Mouse (Mus musculus): Measurements from ENCODE around the gene Slc35b2. TPM values are rescaled to one million over a fixed set of nuclear protein-coding genes. Genes with fewer than 3 reads are reported as not detected.

Gene Slc35b2
- polyA plus RNA-seq, 1 experiment, result 78.2 TPM

- 16% methylated on average over 24 of the region's 24 CpGs for WGBS
- no peak for DNase-seq (ENCODE audit: low read depth, low spot score)
These were observed 19.4 kb upstream of the Slc35b2 start for GRCm38 (mm10) chr17:45544001-45544872.

GRCm38 (mm10) chr17:45544873-45545277 is 18.8 kb upstream of the Slc35b2 start:
- 21% methylated on average over 46 of the region's 46 CpGs for WGBS
- no peak for DNase-seq (ENCODE audit: low read depth, low spot score)

GRCm38 (mm10) chr17:45545278-45545961 is 18.3 kb upstream of the Slc35b2 start:
- 19% methylated on average over 74 of the region's 74 CpGs for WGBS
- DNase-seq (ENCODE audit: low read depth, low spot score), result no peak

- 80% methylated on average over 16 of the region's 16 CpGs for WGBS
- no peak for DNase-seq (ENCODE audit: low read depth, low spot score)
These were observed 16.7 kb upstream of the Slc35b2 start for GRCm38 (mm10) chr17:45546941-45547340.

GRCm38 (mm10) chr17:45547461-45548190 is 16.0 kb upstream of the Slc35b2 start:
- DNase-seq (ENCODE audit: low read depth, low spot score), result no peak
- WGBS, result 65% methylated on average over 5 of the region's 5 CpGs

- 5% methylated on average over 61 of the region's 68 CpGs for WGBS
- no peak for DNase-seq (ENCODE audit: low read depth, low spot score)
These were observed 14.8 kb upstream of the Slc35b2 start for GRCm38 (mm10) chr17:45548541-45549512.

GRCm38 (mm10) chr17:45549617-45550181 is 14.0 kb upstream of the Slc35b2 start, which contains the start of gene Tmem151b:
Gene Tmem151b (minus strand): TSS chr17:45549677.
- no peak for DNase-seq (ENCODE audit: low read depth, low spot score)

GRCm38 (mm10) chr17:45550253-45550652 is 13.4 kb upstream of the Slc35b2 start:
- DNase-seq (ENCODE audit: low read depth, low spot score), result no peak
- WGBS, result 16% methylated on average over 5 of the region's 5 CpGs

More at GRCm38 (mm10) chr17:45549617-45550181, 14.0 kb upstream of the Slc35b2 start, which contains the start of gene Tmem151b:
- WGBS, result 3% methylated on average over 29 of the region's 29 CpGs

GRCm38 (mm10) chr17:45551249-45551796 is 12.4 kb upstream of the Slc35b2 start:
- no peak for DNase-seq (ENCODE audit: low read depth, low spot score)
- 70% methylated on average over 7 of the region's 7 CpGs for WGBS

GRCm38 (mm10) chr17:45551816-45552451 is 11.7 kb upstream of the Slc35b2 start:
- no peak for DNase-seq (ENCODE audit: low read depth, low spot score)
- 7% methylated on average over 8 of the region's 8 CpGs for WGBS

- WGBS, result 82% methylated on average over 3 of the region's 3 CpGs
- no peak for DNase-seq (ENCODE audit: low read depth, low spot score)
These were observed 10.6 kb upstream of the Slc35b2 start for GRCm38 (mm10) chr17:45553065-45553464.

GRCm38 (mm10) chr17:45554420-45554819 is 9.3 kb upstream of the Slc35b2 start:
- WGBS, result 33% methylated on average over 1 of the region's 1 CpGs
- no peak for DNase-seq (ENCODE audit: low read depth, low spot score)

- DNase-seq (ENCODE audit: low read depth, low spot score), result no peak
- WGBS, result under 1% methylated on average over 45 of the region's 45 CpGs
These were observed 8.1 kb upstream of the Slc35b2 start, which contains the start of gene Nfkbie for GRCm38 (mm10) chr17:45555452-45556106. Gene Nfkbie (plus strand): TSS chr17:45555703.

- no peak for DNase-seq (ENCODE audit: low read depth, low spot score)
- WGBS, result 3% methylated on average over 14 of the region's 14 CpGs
These were observed 7.6 kb upstream of the Slc35b2 start for GRCm38 (mm10) chr17:45556107-45556489.

GRCm38 (mm10) chr17:45556514-45557245 is 7.0 kb upstream of the Slc35b2 start:
- WGBS, result 73% methylated on average over 3 of the region's 3 CpGs
- no peak for DNase-seq (ENCODE audit: low read depth, low spot score)

- 74% methylated on average over 7 of the region's 7 CpGs for WGBS
- DNase-seq (ENCODE audit: low read depth, low spot score), result no peak
These were observed 6.3 kb upstream of the Slc35b2 start for GRCm38 (mm10) chr17:45557246-45557824.

Data from large intestine, adult 2 months (tissue).